Mouse (Mus musculus): ENCODE measurements around the gene Steap2. TPM values are rescaled to one million over a fixed set of nuclear protein-coding genes. Genes with fewer than 3 reads are reported as not detected.

The Steap2 gene
- polyA plus RNA-seq, 1 experiment from 2014 or later: 7.8 TPM

Other genes with a start within 250 kb of the Steap2 start
- gene 1700015F17Rik, start 215.4 kb downstream of the Steap2 start, polyA plus RNA-seq (2014; fragmentation: Nextera tagmentation; extraction: Ambion mirVana): not detected in 2 replicates
- gene Cldn12, start 179.6 kb downstream of the Steap2 start, polyA plus RNA-seq (2014; fragmentation: Nextera tagmentation; extraction: Ambion mirVana): 34.9 and 41.3 TPM in 2 replicates
- gene Gtpbp10, start 135.0 kb downstream of the Steap2 start, polyA plus RNA-seq (2014; fragmentation: Nextera tagmentation; extraction: Ambion mirVana): 36.0 and 40.7 TPM in 2 replicates
- 3.5 and 4.7 TPM in 2 replicates for gene Gm8773, start 120.8 kb downstream of the Steap2 start, polyA plus RNA-seq (2014; fragmentation: Nextera tagmentation; extraction: Ambion mirVana)
- gene Cfap69, start 30.3 kb downstream of the Steap2 start, polyA plus RNA-seq (2014; fragmentation: Nextera tagmentation; extraction: Ambion mirVana): 3.9 and 7.0 TPM in 2 replicates
- gene Steap1, start 54.7 kb upstream of the Steap2 start, polyA plus RNA-seq (2014; fragmentation: Nextera tagmentation; extraction: Ambion mirVana): 4.5 and 4.8 TPM in 2 replicates